Mouse (Mus musculus) myocyte (in vitro differentiated cells): ENCODE results near the gene Dlgap4.
A peak's percentile ranks its signal among the peaks of the same experiment; 100 is the strongest.

Source experiments
- CEBPB ChIP-seq: IDR thresholded peaks from 2 replicates; pipeline ENCODE4 v1.6.1; 2011; ENCODE audit warnings: mild to moderate bottlenecking, moderate library complexity; ENCODE audit not compliant: poor library complexity, insufficient read depth, severe bottlenecking
- E2F4 ChIP-seq: IDR thresholded peaks from one replicate; pipeline ENCODE4 v1.6.1; 2011; ENCODE audit warnings: mild to moderate bottlenecking, control low read depth, moderate library complexity; ENCODE audit not compliant: insufficient read depth
- MYOD1 ChIP-seq, 3 experiments: IDR thresholded peaks; one replicate each; pipeline ENCODE4 v1.6.1; 2011; ENCODE audit warnings: control low read depth in 2 of 3, low read depth in 2 of 3, mild to moderate bottlenecking in 2 of 3, moderate library complexity in 1 of 3; ENCODE audit not compliant: insufficient read length in 2 of 3, control insufficient read depth in 1 of 3
- MYOG ChIP-seq, 3 experiments: IDR thresholded peaks; one replicate each; pipeline ENCODE4 v1.6.1; 2011; ENCODE audit warnings: control low read depth in 2 of 3, low read depth in 2 of 3, mild to moderate bottlenecking in 2 of 3; ENCODE audit not compliant: insufficient read length in 2 of 3, control insufficient read depth in 1 of 3, insufficient read depth in 1 of 3
- POLR2A ChIP-seq: IDR thresholded peaks from one replicate; pipeline ENCODE4 v1.6.1; 2011; ENCODE audit warnings: low read depth, mild to moderate bottlenecking, control low read depth, moderate library complexity; ENCODE audit not compliant: insufficient read length
- POLR2AphosphoS2 ChIP-seq: IDR thresholded peaks from one replicate; pipeline ENCODE4 v1.6.1; 2011; ENCODE audit warnings: low read depth, control low read depth; ENCODE audit not compliant: insufficient read length
- REST ChIP-seq: IDR thresholded peaks from one replicate; pipeline ENCODE4 v1.6.1; 2011; ENCODE audit warnings: mild to moderate bottlenecking, control low read depth, moderate library complexity; ENCODE audit not compliant: insufficient read depth, insufficient read length
- TCF12 ChIP-seq: IDR thresholded peaks from one replicate; pipeline ENCODE4 v1.6.1; 2011; ENCODE audit warnings: mild to moderate bottlenecking, control low read depth; ENCODE audit not compliant: poor library complexity, insufficient read depth, severe bottlenecking
- TCF3 ChIP-seq: IDR thresholded peaks from one replicate; pipeline ENCODE4 v1.6.1; 2011; ENCODE audit warnings: low read depth, control low read depth; ENCODE audit not compliant: insufficient read length
- USF1 ChIP-seq: IDR thresholded peaks from one replicate; pipeline ENCODE4 v1.6.1; 2011; ENCODE audit warnings: low read depth, mild to moderate bottlenecking, control low read depth, moderate library complexity

- TF ChIP-seq USF1: no peak
- no peak for TF ChIP-seq TCF3
- TF ChIP-seq E2F4: no peak
- no peak for TF ChIP-seq CEBPB
- no peak for TF ChIP-seq POLR2A
- peak in 1 of 3 experiments; percentile 31 for TF ChIP-seq MYOG (IDR thresholded peaks at IDR 0.05; ENCODE audit: control insufficient read depth in 1 of 3, insufficient read depth in 1 of 3, insufficient read length in 2 of 3, low read depth in 2 of 3)
- TF ChIP-seq POLR2AphosphoS2: no peak
- no peak for TF ChIP-seq REST
- TF ChIP-seq TCF12: no peak
- TF ChIP-seq MYOD1 (IDR thresholded peaks at IDR 0.05; ENCODE audit: control insufficient read depth in 1 of 3, insufficient read length in 2 of 3, low read depth in 2 of 3): no peak
Observed at GRCm38 (mm10) chr2:156626119-156626518, 12.6 kb downstream of the Dlgap4 start.
